Mouse (Mus musculus): ENCODE results near the gene Tango2.

DNA sequence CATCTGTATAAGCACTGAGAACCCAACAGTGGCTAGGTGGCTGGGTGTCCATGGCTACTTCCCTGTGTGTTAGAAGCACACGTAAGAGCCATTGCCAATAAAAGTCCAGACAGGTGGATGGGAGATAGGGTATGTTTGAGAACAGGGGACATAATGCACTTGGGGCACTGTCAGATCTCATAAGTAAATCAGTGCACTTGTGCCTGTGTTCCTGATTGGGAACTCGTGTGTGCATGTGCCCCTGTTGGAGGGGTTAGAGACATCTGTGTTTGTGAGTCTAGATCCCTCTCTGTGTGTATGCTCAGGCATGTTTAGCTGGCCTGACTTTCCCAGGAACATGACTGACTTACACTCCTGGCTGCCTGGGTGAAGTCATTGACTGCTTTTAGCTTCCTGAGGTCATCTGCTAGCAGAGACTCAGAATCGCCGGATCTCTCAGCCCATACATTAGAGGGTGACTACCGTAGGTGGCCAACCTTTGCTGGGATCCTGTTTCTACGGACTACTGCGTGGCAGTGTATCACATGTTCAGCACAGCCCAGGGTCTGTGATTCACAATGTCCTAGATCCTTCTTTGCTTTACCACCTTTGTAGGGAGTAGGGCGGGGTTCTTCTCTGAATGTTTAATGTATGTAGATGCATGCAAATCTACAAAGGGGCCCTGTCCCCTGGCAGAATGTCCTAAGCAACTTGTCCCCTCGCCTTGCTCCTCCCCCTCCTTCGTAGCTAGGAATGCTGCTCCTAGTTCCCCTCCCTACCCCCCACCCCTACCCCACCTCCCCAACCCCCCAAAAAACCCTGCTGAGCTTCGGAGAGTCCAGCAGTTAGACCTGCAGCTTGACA lies 47.1 kb upstream of the Tango2 start:
- TF ChIP-seq EP300 (IDR thresholded peaks at IDR 0.05; ENCODE audit: low read length) (peak; percentile 18; the same call in 1 of the 2 replicates), CTCF (conservative IDR thresholded peaks at IDR 0.05 in 1 of 2, IDR thresholded peaks at IDR 0.05 in 1 of 2; ENCODE audit: low read depth in 2 of 2, low read length in 2 of 2) (no peak), ZNF384 (IDR thresholded peaks at IDR 0.05; ENCODE audit: low read depth, low read length) (no peak), TCF12 (IDR thresholded peaks at IDR 0.05; ENCODE audit: low read depth, low read length) (no peak), USF1 (IDR thresholded peaks at IDR 0.05; ENCODE audit: low read depth, low read length) (no peak), POLR2A (IDR thresholded peaks at IDR 0.05; ENCODE audit: low read depth, low read length) (peak; percentile 70), KAT2A (IDR thresholded peaks at IDR 0.05; ENCODE audit: insufficient replicate concordance, low read length) (no peak), GABPA (IDR thresholded peaks at IDR 0.05; ENCODE audit: insufficient replicate concordance, low read depth, low read length) (no peak), IRF4 (IDR thresholded peaks at IDR 0.05; ENCODE audit: low read depth, low read length) (peak; percentile 11; the same call in 1 of the 2 replicates), NELFE (IDR thresholded peaks at IDR 0.05; ENCODE audit: low read depth, low read length) (peak; percentile 57), TBP (conservative IDR thresholded peaks at IDR 0.05; ENCODE audit: low read depth, low read length) (peak; percentile 95), PAX5 (IDR thresholded peaks at IDR 0.05; ENCODE audit: low read length) (no peak), CHD1 (IDR thresholded peaks at IDR 0.05; ENCODE audit: low read depth, low read length) (no peak), JUND (conservative IDR thresholded peaks at IDR 0.05; ENCODE audit: low read depth, low read length) (peak; percentile 68)
